Mouse (Mus musculus) stomach, embryonic 16.5 days (tissue): ENCODE measurements at regions not wholly inside any gene's neighbourhood (a gene's known extent, or its start where the extent isn't known, plus 50 kb on each side); places are given as distances from the start of the nearest gene placed in this dataset.

Source experiments
- ATAC-seq: fragments of 200-750 bp; cut with Nextera tagmentation; 2 replicates; pipeline ENCODE4 v1.8.0; 2017; ENCODE audit warnings: moderate number of reproducible peaks, moderate TSS enrichment; ENCODE audit not compliant: insufficient read depth, low FRiP score
- H3K27ac ChIP-seq: fragments of 300-500 bp; sonication (generic); 2 replicates; pipeline ENCODE4 v1.5.1; 2014; ENCODE audit warnings: low read length
- H3K27me3 ChIP-seq: fragments of 300-500 bp; sonication (generic); 2 replicates; pipeline ENCODE4 v1.6.1; 2014; ENCODE audit warnings: low read length, control low read depth, mixed read lengths; ENCODE audit not compliant: control insufficient read depth, insufficient read depth
- H3K36me3 ChIP-seq: fragments of 300-500 bp; sonication (generic); 2 replicates; pipeline ENCODE4 v1.6.1; 2014; ENCODE audit warnings: low read length; ENCODE audit not compliant: control insufficient read depth, insufficient read depth
- H3K4me1 ChIP-seq: fragments of 300-500 bp; sonication (generic); 2 replicates; pipeline ENCODE4 v1.6.1; 2014; ENCODE audit warnings: low read length, control low read depth, mixed read lengths; ENCODE audit not compliant: control insufficient read depth, insufficient read depth
- H3K4me2 ChIP-seq: fragments of 300-500 bp; sonication (generic); 2 replicates; pipeline ENCODE4 v1.6.1; 2014; ENCODE audit warnings: low read depth, low read length, mixed read lengths
- H3K4me3 ChIP-seq: fragments of 300-500 bp; sonication (generic); replicated peaks from 2 replicates; pipeline ENCODE4 v1.5.1; 2014; ENCODE audit warnings: mild to moderate bottlenecking, low read length
- H3K9ac ChIP-seq: fragments of 300-500 bp; sonication (generic); 2 replicates; pipeline ENCODE4 v1.6.1; 2014; ENCODE audit warnings: low read length
- H3K9me3 ChIP-seq: fragments of 300-500 bp; sonication (generic); replicated peaks from 2 replicates; pipeline ENCODE4 v1.6.1; 2016; ENCODE audit warnings: low read length, control low read depth; ENCODE audit not compliant: control insufficient read depth
- WGBS: fragments of 180-500 bp; shearing (Covaris S2); extraction: QIAGEN DNeasy Blood & Tissue Kit; methylation state at CpG from one replicate; pipeline ENCODE4 v1.1.7; 2014; 5-methylcytosine and 5-hydroxymethylcytosine counted together

DNA sequence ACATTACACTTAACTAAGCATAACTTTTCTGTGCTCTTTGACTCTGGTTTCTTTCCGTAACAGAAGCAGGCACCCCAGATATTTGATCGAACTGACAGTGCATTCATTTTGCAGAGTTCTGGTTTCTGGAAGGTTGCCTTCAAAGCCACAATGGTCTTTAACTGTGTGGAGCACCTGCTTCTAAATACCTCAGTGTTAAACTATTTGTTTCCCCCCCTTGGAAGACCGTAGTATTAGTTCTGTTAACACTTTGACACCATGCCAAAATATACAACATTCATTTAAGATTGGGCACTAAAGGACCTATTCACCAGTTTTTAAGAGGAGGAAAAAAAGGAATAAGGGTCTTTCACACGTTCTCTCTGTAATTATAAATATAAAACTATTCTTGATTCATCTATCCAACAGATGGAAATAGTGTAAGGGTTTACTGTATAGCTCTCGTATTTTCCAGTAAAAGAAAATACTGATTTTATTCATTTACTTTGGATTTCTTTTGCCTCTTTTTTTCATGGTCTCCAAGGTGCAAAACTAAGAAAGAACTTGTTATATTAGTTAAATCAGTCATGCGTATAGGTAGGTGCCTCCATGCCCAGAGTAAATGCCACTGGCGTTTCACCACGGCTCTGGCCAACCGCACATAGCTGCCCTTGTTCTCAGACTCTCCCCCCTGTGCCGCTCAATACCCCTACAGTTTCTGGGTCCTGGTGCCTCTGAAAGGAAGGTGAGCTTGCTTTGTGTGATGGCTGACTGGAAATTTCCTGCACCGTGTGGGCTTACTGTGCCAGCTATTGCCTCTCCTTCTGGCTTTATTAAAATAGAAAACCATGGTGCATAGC, 391.2 kb downstream of the Etnk1 start:
- ATAC-seq, result no peak
- H3K27ac ChIP-seq, result no peak overlapping the region
- no peaks in the 10 kb centered on the region for H3K9me3 ChIP-seq
- no peaks in the 10 kb centered on the region for H3K4me1 ChIP-seq
- H3K4me3 ChIP-seq, result no peak overlapping the region
- 79% methylated on average over 11 of the region's 11 CpGs for WGBS
- H3K9ac ChIP-seq, result no peak overlapping the region
- H3K36me3 ChIP-seq, result no peaks in the 10 kb centered on the region
- no peaks in the 10 kb centered on the region; the same call in 1 of the 2 replicates for H3K27me3 ChIP-seq
- no peak overlapping the region for H3K4me2 ChIP-seq

DNA sequence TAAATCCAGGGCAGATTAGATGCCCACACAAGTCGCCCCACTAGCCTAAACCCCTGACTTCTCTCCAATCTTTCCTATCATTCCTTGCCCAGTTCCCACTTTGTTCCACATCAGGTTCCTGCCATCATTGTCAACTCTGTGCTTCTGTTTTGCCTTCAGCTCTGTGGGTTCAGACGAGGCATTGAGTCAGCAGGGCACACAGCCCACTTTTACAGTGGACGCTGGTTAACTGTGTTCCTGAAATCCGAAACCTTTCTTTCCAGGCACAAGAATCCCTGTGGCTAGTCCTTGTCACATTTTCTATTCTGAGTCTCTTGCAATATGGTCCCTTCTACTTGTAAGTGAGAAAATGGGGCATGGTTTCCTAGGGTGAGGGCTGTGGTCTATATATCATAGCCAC, 392.3 kb downstream of the Etnk1 start:
- H3K27ac ChIP-seq, result no peak overlapping the region
- H3K9ac ChIP-seq, result no peak overlapping the region
- no peaks in the 10 kb centered on the region for H3K9me3 ChIP-seq
- ATAC-seq, result no peak
- no peak overlapping the region for H3K4me3 ChIP-seq
- 67% methylated on average over 4 of the region's 4 CpGs for WGBS
- H3K36me3 ChIP-seq, result no peaks in the 10 kb centered on the region
- no peaks in the 10 kb centered on the region; the same call in 1 of the 2 replicates for H3K27me3 ChIP-seq
- H3K4me2 ChIP-seq, result no peak overlapping the region
- no peaks in the 10 kb centered on the region for H3K4me1 ChIP-seq

- Histone ChIP-seq H3K36me3 (no peaks in the 10 kb centered on the region), H3K4me2 (no peak overlapping the region), H3K27me3 (no peaks in the 10 kb centered on the region; the same call in 1 of the 2 replicates), H3K27ac (no peak overlapping the region), H3K4me3 (no peak overlapping the region), H3K4me1 (no peaks in the 10 kb centered on the region), H3K9me3 (no peaks in the 10 kb centered on the region), H3K9ac (no peak overlapping the region)
- no peak for ATAC-seq
- 57% methylated on average over 6 of the region's 6 CpGs for WGBS
Measured at GRCm38 (mm10) chr6:143561316-143562088, 394.5 kb downstream of the Etnk1 start.

GRCm38 (mm10) chr6:143571356-143572115, 404.5 kb downstream of the Etnk1 start:
- ATAC-seq, result no peak
- 80% methylated on average over 24 of the region's 24 CpGs for WGBS
- no peak overlapping the region for H3K27ac ChIP-seq
- H3K9me3 ChIP-seq, result 0 out of 2 replicates have a peak, but pooled peaks cover 3% of the 10 kb centered on the region
- H3K4me3 ChIP-seq, result no peak overlapping the region
- H3K27me3 ChIP-seq, result no peaks in the 10 kb centered on the region
- no peaks in the 10 kb centered on the region for H3K4me1 ChIP-seq
- no peak overlapping the region for H3K4me2 ChIP-seq
- H3K9ac ChIP-seq, result no peak overlapping the region
- H3K36me3 ChIP-seq, result no peaks in the 10 kb centered on the region

DNA sequence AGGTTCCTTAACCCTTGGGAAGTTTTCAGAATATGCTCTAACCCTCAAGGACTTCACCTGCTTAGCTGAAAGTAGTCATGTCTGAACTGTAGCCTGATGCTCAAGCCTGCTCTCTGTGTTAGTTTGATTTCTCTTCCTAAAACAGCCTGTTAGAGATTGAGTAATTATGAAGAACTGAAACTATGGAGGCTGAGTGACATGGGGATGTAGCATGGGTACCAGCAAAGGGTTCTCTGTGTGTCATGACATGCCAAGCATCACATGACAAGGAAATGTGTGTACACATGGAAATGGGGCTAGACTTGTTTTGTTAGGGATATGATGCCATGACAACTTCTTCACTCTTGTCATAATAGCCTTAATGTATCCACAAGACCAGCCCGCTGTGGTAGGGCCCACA, 412.2 kb downstream of the Etnk1 start:
- Histone ChIP-seq H3K9me3 (no peaks in the 10 kb centered on the region), H3K27ac (no peak overlapping the region), H3K9ac (no peak overlapping the region), H3K4me3 (no peak overlapping the region), H3K4me2 (no peak overlapping the region), H3K27me3 (no peaks in the 10 kb centered on the region), H3K36me3 (no peaks in the 10 kb centered on the region), H3K4me1 (no peaks in the 10 kb centered on the region)
- ATAC-seq, result no peak
- 87% methylated on average over 1 of the region's 1 CpGs for WGBS

DNA sequence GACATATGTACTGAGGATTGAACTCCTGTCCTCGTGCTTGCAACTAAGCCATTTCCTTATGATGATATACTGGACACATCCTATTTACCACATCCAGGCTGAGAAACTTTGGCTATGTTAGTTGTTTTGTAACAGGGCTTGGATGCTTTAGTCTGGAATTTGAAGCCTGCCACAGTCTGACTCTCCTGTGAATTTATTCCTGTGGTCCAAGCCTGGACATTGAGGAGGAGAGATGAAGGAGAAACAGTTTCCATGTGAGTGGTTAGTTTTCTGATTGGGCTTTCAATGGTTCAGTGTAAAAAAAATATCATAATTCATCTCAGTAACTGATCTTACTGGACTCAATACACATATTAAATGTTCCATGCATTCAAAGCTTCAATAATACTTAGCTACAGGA, 422.6 kb downstream of the Etnk1 start:
- Histone ChIP-seq H3K4me1 (no peaks in the 10 kb centered on the region), H3K4me2 (no peak overlapping the region), H3K27me3 (no peaks in the 10 kb centered on the region), H3K9ac (no peak overlapping the region), H3K27ac (no peak overlapping the region), H3K4me3 (no peak overlapping the region), H3K36me3 (no peaks in the 10 kb centered on the region), H3K9me3 (no peaks in the 10 kb centered on the region)
- WGBS, result 50% methylated on average over 1 of the region's 1 CpGs
- ATAC-seq, result no peak

- no peak overlapping the region for H3K4me3 ChIP-seq
- 43% methylated on average over 4 of the region's 4 CpGs for WGBS
- no peak overlapping the region for H3K9ac ChIP-seq
- no peaks in the 10 kb centered on the region for H3K36me3 ChIP-seq
- no peaks in the 10 kb centered on the region for H3K4me1 ChIP-seq
- no peaks in the 10 kb centered on the region for H3K9me3 ChIP-seq
- H3K27ac ChIP-seq, result no peak overlapping the region
- no peak overlapping the region for H3K4me2 ChIP-seq
- ATAC-seq, result no peak
- no peaks in the 10 kb centered on the region for H3K27me3 ChIP-seq
Measured at GRCm38 (mm10) chr6:143590231-143590630, 423.2 kb downstream of the Etnk1 start.

GRCm38 (mm10) chr6:143592490-143592889, 425.5 kb downstream of the Etnk1 start:
- no peaks in the 10 kb centered on the region for H3K4me1 ChIP-seq
- WGBS, result 84% methylated on average over 3 of the region's 3 CpGs

DNA sequence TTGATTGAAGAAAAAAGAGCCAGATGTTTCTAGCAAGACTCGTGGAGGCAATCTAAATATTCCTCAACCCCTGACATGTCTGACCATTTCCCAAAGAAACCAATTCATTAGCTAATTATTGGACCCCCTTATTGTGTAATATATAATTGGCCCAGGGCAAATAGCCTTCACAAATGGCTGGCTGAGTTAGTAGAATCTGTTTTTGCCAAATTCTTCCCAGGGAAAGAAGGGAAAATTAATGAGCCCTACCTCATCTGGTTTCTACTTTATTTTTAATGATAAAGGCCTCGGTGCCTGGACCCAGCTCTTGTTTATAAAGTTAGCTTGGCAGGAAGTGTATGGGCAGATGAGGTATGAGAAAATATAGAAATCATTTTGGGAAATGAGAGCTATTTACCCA, 428.5 kb downstream of the Etnk1 start:
- no peak overlapping the region for H3K9ac ChIP-seq
- no peak for ATAC-seq
- H3K4me3 ChIP-seq, result no peak overlapping the region
- H3K4me1 ChIP-seq, result no peaks in the 10 kb centered on the region
- 42% methylated on average over 2 of the region's 2 CpGs for WGBS
- no peaks in the 10 kb centered on the region for H3K27me3 ChIP-seq
- no peak overlapping the region for H3K4me2 ChIP-seq
- H3K36me3 ChIP-seq, result no peaks in the 10 kb centered on the region
- H3K27ac ChIP-seq, result no peak overlapping the region
- H3K9me3 ChIP-seq, result no peaks in the 10 kb centered on the region

More at GRCm38 (mm10) chr6:143592490-143592889, 425.5 kb downstream of the Etnk1 start:
- no peaks in the 10 kb centered on the region for H3K27me3 ChIP-seq
- H3K4me2 ChIP-seq, result no peak overlapping the region
- no peak overlapping the region for H3K27ac ChIP-seq
- H3K4me3 ChIP-seq, result no peak overlapping the region
- no peak overlapping the region for H3K9ac ChIP-seq
- H3K9me3 ChIP-seq, result no peaks in the 10 kb centered on the region
- H3K36me3 ChIP-seq, result no peaks in the 10 kb centered on the region
- no peak for ATAC-seq
